ENCODE assay signal across 29 mouse cellular contexts in genomic region chr1:78211041-78211440, GRCm38 (mm10). TPM values are rescaled to one million over a fixed set of nuclear protein-coding genes. Genes with fewer than 3 reads are reported as not detected.
A peak's percentile ranks its signal among the peaks of the same experiment; 100 is the strongest.
DNase-seq lines count a peak whose midpoint lies in the region; ATAC-seq and TF ChIP-seq lines count a peak whose summit lies in the region.
"Had no signal": no experiment of that assay in that cellular context is flagged by ENCODE, and none has a peak within 500 bp of the region (broad histone marks: within the 10 kb centered on the region; RNA-seq: fewer than 3 reads in every experiment).

No protein-coding gene starts in this region.

- H3K9ac ChIP-seq in hindbrain, embryonic 16.5 days (ENCODE audit: low read depth, low read length) = no peak overlapping the region
- no peak overlapping the region for H3K9ac ChIP-seq in midbrain, embryonic 11.5 days (ENCODE audit: low read length)
- H3K9ac ChIP-seq in midbrain, postnatal 0 days (replicated peaks; ENCODE audit: low read length, poor library complexity, severe bottlenecking) = no peak overlapping the region
- no peak overlapping the region for H3K9ac ChIP-seq in midbrain, embryonic 13.5 days (replicated peaks)
- no peak overlapping the region for H3K9ac ChIP-seq in midbrain, embryonic 14.5 days (replicated peaks; ENCODE audit: low read length)
- H3K9ac ChIP-seq: embryonic facial prominence, embryonic 12.5 days; forebrain, embryonic 12.5 days; forebrain, embryonic 15.5 days; heart, embryonic 12.5 days; heart, embryonic 15.5 days; hindbrain, embryonic 15.5 days had no signal

- H3K27me3 ChIP-seq in hindbrain, embryonic 10.5 days (ENCODE audit: insufficient read depth, poor library complexity, severe bottlenecking) = peaks cover 100% of the 10 kb centered on the region
- H3K27me3 ChIP-seq in hindbrain, embryonic 16.5 days (replicated peaks; ENCODE audit: control insufficient read depth, insufficient read depth, low read length) = peaks cover 74% of the 10 kb centered on the region
- H3K27me3 ChIP-seq in midbrain, embryonic 11.5 days (ENCODE audit: control insufficient read depth, insufficient read depth, low read length) = peaks cover 95% of the 10 kb centered on the region
- H3K27me3 ChIP-seq in midbrain, postnatal 0 days (ENCODE audit: insufficient read depth, low read length) = peaks cover 68% of the 10 kb centered on the region
- peaks cover 97% of the 10 kb centered on the region for H3K27me3 ChIP-seq in midbrain, embryonic 13.5 days
- peaks cover 89% of the 10 kb centered on the region for H3K27me3 ChIP-seq in midbrain, embryonic 14.5 days (ENCODE audit: control insufficient read depth, insufficient read depth, low read length)

- ATAC-seq in hindbrain, embryonic 16.5 days = no peak
- ATAC-seq in midbrain, embryonic 11.5 days (ENCODE audit: low FRiP score) = no peak
- no peak for ATAC-seq in midbrain, postnatal 0 days (ENCODE audit: low FRiP score)
- no peak for ATAC-seq in midbrain, embryonic 13.5 days
- ATAC-seq in midbrain, embryonic 14.5 days (ENCODE audit: low FRiP score, low TSS enrichment) = no peak
- ATAC-seq: CD4-positive, CD25-positive, alpha-beta regulatory T cell, adult 4 months; forebrain, embryonic 15.5 days; inflammation-experienced regulatory T-cells, adult 6 months had no signal

- no peak for TF ChIP-seq CTCF in midbrain, postnatal 0 days (IDR thresholded peaks at IDR 0.05)

- peak; percentile 26 for DNase-seq in hindbrain, embryonic 10.5 days (ENCODE audit: low spot score)
- DNase-seq in midbrain, embryonic 11.5 days (ENCODE audit: low spot score, missing footprints) = peak; percentile 95
- DNase-seq in midbrain, postnatal 0 days (ENCODE audit: low spot score) = no peak
- peak; percentile 41 for DNase-seq in midbrain, embryonic 14.5 days
- DNase-seq: adrenal gland, adult 2 months; adrenal gland, postnatal 14 days; cerebellum, adult 11 months; cerebellum, adult 9-11 months; cerebellum, postnatal 25 days; gastrocnemius, postnatal 25 days; heart, adult 18-20 months; heart, postnatal 10 days had no signal

- no peaks in the 10 kb centered on the region for H3K36me3 ChIP-seq in hindbrain, embryonic 10.5 days
- no peaks in the 10 kb centered on the region for H3K36me3 ChIP-seq in hindbrain, embryonic 16.5 days (ENCODE audit: control insufficient read depth, insufficient read depth, low read length)
- H3K36me3 ChIP-seq in midbrain, embryonic 11.5 days (ENCODE audit: control insufficient read depth, insufficient read depth, low read length) = no peaks in the 10 kb centered on the region
- H3K36me3 ChIP-seq in midbrain, postnatal 0 days (ENCODE audit: insufficient read depth, low read length) = no peaks in the 10 kb centered on the region
- H3K36me3 ChIP-seq in midbrain, embryonic 13.5 days = no peaks in the 10 kb centered on the region
- H3K36me3 ChIP-seq in midbrain, embryonic 14.5 days (ENCODE audit: control insufficient read depth, insufficient read depth, low read length) = no peaks in the 10 kb centered on the region
- H3K36me3 ChIP-seq: embryonic facial prominence, embryonic 12.5 days; forebrain, embryonic 12.5 days; forebrain, embryonic 15.5 days; heart, embryonic 12.5 days; heart, embryonic 15.5 days; hindbrain, embryonic 15.5 days had no signal

- H3K27ac ChIP-seq in hindbrain, embryonic 10.5 days = no peak overlapping the region
- no peak overlapping the region for H3K27ac ChIP-seq in hindbrain, embryonic 16.5 days (ENCODE audit: low read depth, low read length)
- H3K27ac ChIP-seq in midbrain, embryonic 11.5 days (ENCODE audit: low read depth, low read length) = no peak overlapping the region
- no peak overlapping the region for H3K27ac ChIP-seq in midbrain, postnatal 0 days (ENCODE audit: low read depth, low read length)
- H3K27ac ChIP-seq in midbrain, embryonic 13.5 days = no peak overlapping the region
- H3K27ac ChIP-seq in midbrain, embryonic 14.5 days (replicated peaks; ENCODE audit: low read depth, low read length) = no peak overlapping the region
- H3K27ac ChIP-seq: embryonic facial prominence, embryonic 12.5 days; forebrain, embryonic 12.5 days; forebrain, embryonic 15.5 days; heart, embryonic 15.5 days; hindbrain, embryonic 15.5 days had no signal

- 3% methylated on average over 5 of the region's 5 CpGs for WGBS in hindbrain, embryonic 10.5 days
- WGBS in hindbrain, embryonic 16.5 days = 1% methylated on average over 5 of the region's 5 CpGs
- WGBS in midbrain, embryonic 11.5 days = 2% methylated on average over 5 of the region's 5 CpGs
- 5% methylated on average over 5 of the region's 5 CpGs for whole genome bisulfite sequencing in midbrain, postnatal 0 days
- under 1% methylated on average over 5 of the region's 5 CpGs for WGBS in midbrain, embryonic 13.5 days
- WGBS in midbrain, embryonic 14.5 days = 1% methylated on average over 5 of the region's 5 CpGs

- H3K4me2 ChIP-seq in hindbrain, embryonic 16.5 days (ENCODE audit: low read length) = no peak overlapping the region
- peak overlapping the region; percentile 24; the same call in 1 of the 2 replicates for H3K4me2 ChIP-seq in midbrain, embryonic 11.5 days
- no peak overlapping the region for H3K4me2 ChIP-seq in midbrain, postnatal 0 days (ENCODE audit: low read depth, low read length, poor library complexity, severe bottlenecking)
- 0 out of 2 replicates have a peak overlapping the region, but pooled peaks have one; percentile 13 for H3K4me2 ChIP-seq in midbrain, embryonic 13.5 days (replicated peaks)
- H3K4me2 ChIP-seq in midbrain, embryonic 14.5 days (ENCODE audit: low read length) = no peak overlapping the region
- H3K4me2 ChIP-seq: embryonic facial prominence, embryonic 12.5 days; forebrain, embryonic 12.5 days; forebrain, embryonic 15.5 days; heart, embryonic 12.5 days; heart, embryonic 15.5 days; hindbrain, embryonic 15.5 days had no signal

- H3K4me1 ChIP-seq in hindbrain, embryonic 10.5 days (replicated peaks) = peaks cover 7% of the 10 kb centered on the region
- H3K4me1 ChIP-seq in hindbrain, embryonic 16.5 days (ENCODE audit: control insufficient read depth, insufficient read depth, low read depth, low read length) = peaks cover 4% of the 10 kb centered on the region
- H3K4me1 ChIP-seq in midbrain, embryonic 11.5 days (ENCODE audit: control insufficient read depth, insufficient read depth, low read length) = peaks cover 6% of the 10 kb centered on the region
- no peaks in the 10 kb centered on the region for H3K4me1 ChIP-seq in midbrain, postnatal 0 days (ENCODE audit: insufficient read depth, low read length)
- H3K4me1 ChIP-seq in midbrain, embryonic 13.5 days (replicated peaks) = peaks cover 11% of the 10 kb centered on the region
- H3K4me1 ChIP-seq in midbrain, embryonic 14.5 days (ENCODE audit: control insufficient read depth, insufficient read depth, low read length) = peaks cover 5% of the 10 kb centered on the region; the same call in 1 of the 2 replicates
- H3K4me1 ChIP-seq: embryonic facial prominence, embryonic 12.5 days had no signal

- no peaks in the 10 kb centered on the region for H3K9me3 ChIP-seq in hindbrain, embryonic 10.5 days
- no peaks in the 10 kb centered on the region for H3K9me3 ChIP-seq in hindbrain, embryonic 16.5 days (ENCODE audit: control insufficient read depth, low read length)
- H3K9me3 ChIP-seq in midbrain, embryonic 11.5 days (ENCODE audit: control insufficient read depth, low read length) = no peaks in the 10 kb centered on the region
- H3K9me3 ChIP-seq in midbrain, postnatal 0 days (ENCODE audit: low read length) = no peaks in the 10 kb centered on the region
- no peaks in the 10 kb centered on the region for H3K9me3 ChIP-seq in midbrain, embryonic 13.5 days
- no peaks in the 10 kb centered on the region for H3K9me3 ChIP-seq in midbrain, embryonic 14.5 days (ENCODE audit: control insufficient read depth, low read length)
- H3K9me3 ChIP-seq: embryonic facial prominence, embryonic 12.5 days; forebrain, embryonic 12.5 days; forebrain, embryonic 15.5 days; heart, embryonic 12.5 days; heart, embryonic 15.5 days; hindbrain, embryonic 15.5 days had no signal

- no peak overlapping the region for H3K4me3 ChIP-seq in hindbrain, embryonic 10.5 days
- H3K4me3 ChIP-seq in hindbrain, embryonic 16.5 days (ENCODE audit: low read length) = no peak overlapping the region
- H3K4me3 ChIP-seq in midbrain, embryonic 11.5 days (ENCODE audit: low read depth, low read length) = no peak overlapping the region
- no peak overlapping the region for H3K4me3 ChIP-seq in midbrain, postnatal 0 days (ENCODE audit: low read depth, low read length)
- no peak overlapping the region for H3K4me3 ChIP-seq in midbrain, embryonic 13.5 days (replicated peaks)
- no peak overlapping the region for H3K4me3 ChIP-seq in midbrain, embryonic 14.5 days (replicated peaks; ENCODE audit: low read depth, low read length)
- H3K4me3 ChIP-seq: embryonic facial prominence, embryonic 12.5 days; erythroblast, embryonic 14.5 days; forebrain, embryonic 12.5 days; forebrain, embryonic 15.5 days; heart, embryonic 12.5 days; heart, embryonic 15.5 days; hindbrain, embryonic 15.5 days had no signal

RNA-seq across cellular contexts. Expression of gene Pax3, which starts 14.1 kb away (rescaled TPM):
- polyA plus RNA-seq in hindbrain, embryonic 10.5 days (2016; fragmentation: Nextera tagmentation; extraction: Ambion mirVana) = 47.6 and 54.6 TPM in 2 replicates
- polyA plus RNA-seq in hindbrain, embryonic 16.5 days (2015; fragmentation: Nextera tagmentation; extraction: Ambion mirVana) = 11.7 and 12.5 TPM in 2 replicates
- 38.1 and 41.5 TPM in 2 replicates for polyA plus RNA-seq in midbrain, embryonic 11.5 days (2014; fragmentation: Nextera tagmentation; extraction: Ambion mirVana)
- total RNA-seq in midbrain, postnatal 0 days (2014; rRNA removed) = 5.3 and 5.8 TPM in 2 replicates
- 4.4 and 4.5 TPM in 2 replicates for polyA plus RNA-seq in midbrain, postnatal 0 days (2015; fragmentation: Nextera tagmentation; extraction: Ambion mirVana)
- 30.4 and 35.6 TPM in 2 replicates for polyA plus RNA-seq in midbrain, embryonic 13.5 days (2015; fragmentation: Nextera tagmentation; extraction: Ambion mirVana)
- 16.0 and 23.6 TPM in 2 replicates for polyA plus RNA-seq in midbrain, embryonic 14.5 days (2014; fragmentation: Nextera tagmentation; extraction: Ambion mirVana)
- total RNA-seq: adrenal gland, adult 2 months; adrenal gland, postnatal 14 days; adrenal gland, postnatal 4 days; common myeloid progenitor, adult 5-6 weeks; gastrocnemius, adult 8-10 months; heart, adult 18-20 months; heart, postnatal 36 days; MEL had no signal
- polyA plus RNA-seq: adrenal gland, adult 2 months; CD4-positive, CD25-positive, alpha-beta regulatory T cell, adult 4 months; erythroblast, embryonic 14.5 days; gonadal fat pad, adult 2 months; inflammation-experienced regulatory T-cells, adult 6 months had no signal

Comparison
In these comparisons a context has a peak if more than half of its experiments do, and no peak if none do; other contexts are left out.
1. H3K4me2 ChIP-seq: peak in midbrain, embryonic 11.5 days (single experiment) and midbrain, embryonic 13.5 days (single experiment); none in hindbrain, embryonic 16.5 days (single experiment), midbrain, postnatal 0 days (single experiment) and midbrain, embryonic 14.5 days (single experiment).